Mouse (Mus musculus) heart, embryonic 12.5 days (tissue): ENCODE data around the gene Gm3411. TPM values are rescaled to one million over a fixed set of nuclear protein-coding genes. Genes with fewer than 3 reads are reported as not detected.
A peak's percentile ranks its signal among the peaks of the same experiment; 100 is the strongest.
"Not testable (repeated sequence)": the region's sequence is repeated elsewhere in the genome, so short reads cannot be mapped to it uniquely, and the experiment has no call there.

ENCODE experiments used
- ATAC-seq: fragments of 200-750 bp; cut with Nextera tagmentation; 2 replicates; pipeline ENCODE4 v1.8.0; 2017; ENCODE audit warnings: moderate TSS enrichment, moderate library complexity; ENCODE audit not compliant: insufficient number of reproducible peaks, low FRiP score
- H3K27ac ChIP-seq: fragments of 300-500 bp; sonication (generic); 2 replicates; pipeline ENCODE4 v1.5.1; 2016; ENCODE audit warnings: mild to moderate bottlenecking, moderate library complexity; ENCODE audit not compliant: poor library complexity, severe bottlenecking
- H3K27me3 ChIP-seq: fragments of 300-500 bp; sonication (generic); replicated peaks from 2 replicates; pipeline ENCODE4 v1.6.1; 2016; ENCODE audit warnings: mild to moderate bottlenecking, moderate library complexity
- H3K36me3 ChIP-seq: fragments of 300-500 bp; sonication (generic); 2 replicates; pipeline ENCODE4 v1.6.1; 2016; ENCODE audit warnings: mild to moderate bottlenecking, moderate library complexity
- H3K4me1 ChIP-seq: fragments of 300-500 bp; sonication (generic); replicated peaks from 2 replicates; pipeline ENCODE4 v1.6.1; 2016; ENCODE audit warnings: mild to moderate bottlenecking
- H3K4me2 ChIP-seq: fragments of 300-500 bp; sonication (generic); 2 replicates; pipeline ENCODE4 v1.6.1; 2016; ENCODE audit warnings: mild to moderate bottlenecking, moderate library complexity
- H3K4me3 ChIP-seq: fragments of 300-500 bp; sonication (generic); 2 replicates; pipeline ENCODE4 v1.5.1; 2016; ENCODE audit warnings: mild to moderate bottlenecking
- H3K9ac ChIP-seq: fragments of 300-500 bp; sonication (generic); 2 replicates; pipeline ENCODE4 v1.6.1; 2016; ENCODE audit warnings: mild to moderate bottlenecking, moderate library complexity
- H3K9me3 ChIP-seq: fragments of 300-500 bp; sonication (generic); replicated peaks from 2 replicates; pipeline ENCODE4 v1.6.1; 2016; ENCODE audit warnings: mild to moderate bottlenecking, moderate library complexity
- WGBS: fragments of 180-500 bp; shearing (Covaris S2); methylation state at CpG from one replicate; pipeline ENCODE4 v1.1.7; 2016; 5-methylcytosine and 5-hydroxymethylcytosine counted together
- polyA plus RNA-seq: library from polyadenylated mRNA; unstranded; fragments of >200 nt; fragmentation: Nextera tagmentation; extraction: Ambion mirVana; gene quantifications from 2 replicates; pipeline ENCODE4 v1.2.1, GENCODE M21; 2016

The Gm3411 gene
- polyA plus RNA-seq, result 3.1 and 4.5 TPM in 2 replicates

- not testable (repeated sequence) for ATAC-seq
These were observed at the start of gene Gm3411 for GRCm38 (mm10) chr14:6286931-6287715. TSS of gene Gm3411 (minus strand) at chr14:6287250.

GRCm38 (mm10) chr14:6304743-6305142, 17.7 kb upstream of the Gm3411 start, which contains the start of gene Gm21103:
TSS of gene Gm21103 (minus strand) at chr14:6304843.
- H3K4me3 ChIP-seq, H3K9me3 ChIP-seq, H3K9ac ChIP-seq, H3K27me3 ChIP-seq, ATAC-seq, H3K27ac ChIP-seq, H3K4me2 ChIP-seq, H3K4me1 ChIP-seq, H3K36me3 ChIP-seq: not testable (repeated sequence)
- 75% methylated on average over 2 of the region's 2 CpGs for WGBS

More at GRCm38 (mm10) chr14:6286931-6287715, at the start of gene Gm3411:
- peak within 1 kb of the TSS; percentile 64 for H3K4me3 ChIP-seq
- H3K27ac ChIP-seq, H3K36me3 ChIP-seq, H3K9me3 ChIP-seq, H3K27me3 ChIP-seq, H3K4me1 ChIP-seq: not testable (repeated sequence)
- H3K9ac ChIP-seq, result peak within 1 kb of the TSS; percentile 81
- H3K4me2 ChIP-seq, result peak within 1 kb of the TSS; percentile 76
- WGBS, result under 1% methylated on average over 54 of the region's 57 CpGs

- H3K27ac ChIP-seq, H3K4me2 ChIP-seq, H3K4me1 ChIP-seq, H3K9ac ChIP-seq, H3K36me3 ChIP-seq, ATAC-seq, H3K9me3 ChIP-seq, H3K27me3 ChIP-seq, H3K4me3 ChIP-seq: not testable (repeated sequence)
- 52% methylated on average over 2 of the region's 2 CpGs for WGBS
These were observed 67.9 kb downstream of the Gm3411 start, which contains the start of gene Gm21560 for GRCm38 (mm10) chr14:6219192-6219591. TSS of gene Gm21560 (minus strand) at chr14:6219292.

Other genes with a start within 250 kb of the Gm3411 start
- not detected in 2 replicates for gene Gm6337, start 229.0 kb downstream of the Gm3411 start, polyA plus RNA-seq
- gene Gm8206, start 193.3 kb downstream of the Gm3411 start, polyA plus RNA-seq, result 1.00 and 1.4 TPM in 2 replicates
- 2.6 and 2.9 TPM in 2 replicates for gene Gm3468, start 178.6 kb downstream of the Gm3411 start, polyA plus RNA-seq
- gene Gm3476, start 161.4 kb downstream of the Gm3411 start, polyA plus RNA-seq, result not detected in 2 replicates
- not detected in 2 replicates for gene Gm21560, start 68.0 kb downstream of the Gm3411 start, polyA plus RNA-seq
- 0.26 TPM in 1 of 2 replicates, not detected in the other for gene Gm21103, start 17.6 kb upstream of the Gm3411 start, polyA plus RNA-seq
- not detected in 2 replicates for gene Gm3618, start 56.4 kb upstream of the Gm3411 start, polyA plus RNA-seq
- gene Gm16440, start 103.1 kb upstream of the Gm3411 start, polyA plus RNA-seq, result not detected in 2 replicates
- gene Gm3591, start 125.2 kb upstream of the Gm3411 start, polyA plus RNA-seq, result 2.7 and 3.2 TPM in 2 replicates
- not detected in 2 replicates for gene Gm3594, start 157.4 kb upstream of the Gm3411 start, polyA plus RNA-seq